Mouse (Mus musculus) layer of hippocampus, adult 18-20 months (tissue): ENCODE data around the gene Dtx2. TPM values are rescaled to one million over a fixed set of nuclear protein-coding genes. Genes with fewer than 3 reads are reported as not detected.
A peak's percentile ranks its signal among the peaks of the same experiment; 100 is the strongest.

Experiments
- DNase-seq, 2 experiments: peaks; one replicate each; pipeline ENCODE4 v3.0.0; 2022; ENCODE audit warnings: low spot score in 2 of 2
- long read RNA-seq: library from polyadenylated mRNA; stranded (forward); transcript quantifications from one replicate; pipeline ENCODE4 v2.0.0, GENCODE M21; 2021
- total RNA-seq, 2 experiments: library from RNA; stranded (reverse); gene quantifications; 2 replicates each; pipeline ENCODE4 v1.2.3; 2021

Gene Dtx2
- total RNA-seq, result 1 to 10 TPM; 8.8 to 9.2 TPM
- long read RNA-seq, partial matches to known transcripts, result 0 of 6 reads
- long read RNA-seq, other reads (novel, unspliced or antisense), result 1 of 6 reads

- peak; percentile 86 to 95 for DNase-seq
These were observed at the start of gene Dtx2 for GRCm38 (mm10) chr5:135994725-135995687. Gene Dtx2, plus strand, starts transcription at chr5:135994800.

GRCm38 (mm10) chr5:135945916-135946408 lies 48.6 kb upstream of the Dtx2 start:
- no peak for DNase-seq

- no peak for DNase-seq
These were observed 48.0 kb upstream of the Dtx2 start for GRCm38 (mm10) chr5:135946621-135947020.

GRCm38 (mm10) chr5:135950710-135951412 lies 43.7 kb upstream of the Dtx2 start:
- no peak for DNase-seq

- DNase-seq, result no peak
These were observed 42.9 kb upstream of the Dtx2 start for GRCm38 (mm10) chr5:135951660-135952059.

GRCm38 (mm10) chr5:135952830-135953229 lies 41.8 kb upstream of the Dtx2 start:
- DNase-seq, result no peak

- DNase-seq, result no peak
These were observed 38.0 kb upstream of the Dtx2 start for GRCm38 (mm10) chr5:135956300-135957206.

GRCm38 (mm10) chr5:135957207-135957974 lies 37.2 kb upstream of the Dtx2 start:
- DNase-seq, result peak; percentile 91 to 96

- no peak for DNase-seq
These were observed 36.2 kb upstream of the Dtx2 start for GRCm38 (mm10) chr5:135958367-135958766.

- no peak for DNase-seq
These were observed 34.7 kb upstream of the Dtx2 start for GRCm38 (mm10) chr5:135959911-135960310.

- no peak for DNase-seq
These were observed 33.5 kb upstream of the Dtx2 start for GRCm38 (mm10) chr5:135960909-135961635.

GRCm38 (mm10) chr5:135962125-135962491 lies 32.5 kb upstream of the Dtx2 start:
- no peak for DNase-seq

GRCm38 (mm10) chr5:135962492-135963279 lies 31.9 kb upstream of the Dtx2 start:
- peak; percentile 97 to 98 for DNase-seq

- no peak for DNase-seq
These were observed 31.3 kb upstream of the Dtx2 start for GRCm38 (mm10) chr5:135963280-135963627.

- no peak for DNase-seq
These were observed 29.1 kb upstream of the Dtx2 start for GRCm38 (mm10) chr5:135965501-135965930.

- DNase-seq, result no peak
These were observed 27.7 kb upstream of the Dtx2 start for GRCm38 (mm10) chr5:135966866-135967265.

GRCm38 (mm10) chr5:135968781-135969180 lies 25.8 kb upstream of the Dtx2 start:
- peak in 1 of 2 experiments; percentile 52 for DNase-seq

- no peak for DNase-seq
These were observed 24.4 kb upstream of the Dtx2 start for GRCm38 (mm10) chr5:135970247-135970646.

GRCm38 (mm10) chr5:135971876-135972275 lies 22.7 kb upstream of the Dtx2 start:
- DNase-seq, result no peak
